Mouse (Mus musculus) heart, embryonic 12.5 days (tissue): ENCODE data around the gene Exoc2. TPM values are rescaled to one million over a fixed set of nuclear protein-coding genes. Genes with fewer than 3 reads are reported as not detected.

Experiments
- ATAC-seq: fragments of 200-750 bp; cut with Nextera tagmentation; 2 replicates; pipeline ENCODE4 v1.8.0; 2017; ENCODE audit warnings: moderate TSS enrichment, moderate library complexity; ENCODE audit not compliant: insufficient number of reproducible peaks, low FRiP score
- H3K27ac ChIP-seq: fragments of 300-500 bp; sonication (generic); 2 replicates; pipeline ENCODE4 v1.5.1; 2016; ENCODE audit warnings: mild to moderate bottlenecking, moderate library complexity; ENCODE audit not compliant: poor library complexity, severe bottlenecking
- H3K27me3 ChIP-seq: fragments of 300-500 bp; sonication (generic); replicated peaks from 2 replicates; pipeline ENCODE4 v1.6.1; 2016; ENCODE audit warnings: mild to moderate bottlenecking, moderate library complexity
- H3K36me3 ChIP-seq: fragments of 300-500 bp; sonication (generic); 2 replicates; pipeline ENCODE4 v1.6.1; 2016; ENCODE audit warnings: mild to moderate bottlenecking, moderate library complexity
- H3K4me1 ChIP-seq: fragments of 300-500 bp; sonication (generic); replicated peaks from 2 replicates; pipeline ENCODE4 v1.6.1; 2016; ENCODE audit warnings: mild to moderate bottlenecking
- H3K4me2 ChIP-seq: fragments of 300-500 bp; sonication (generic); 2 replicates; pipeline ENCODE4 v1.6.1; 2016; ENCODE audit warnings: mild to moderate bottlenecking, moderate library complexity
- H3K4me3 ChIP-seq: fragments of 300-500 bp; sonication (generic); 2 replicates; pipeline ENCODE4 v1.5.1; 2016; ENCODE audit warnings: mild to moderate bottlenecking
- H3K9ac ChIP-seq: fragments of 300-500 bp; sonication (generic); 2 replicates; pipeline ENCODE4 v1.6.1; 2016; ENCODE audit warnings: mild to moderate bottlenecking, moderate library complexity
- H3K9me3 ChIP-seq: fragments of 300-500 bp; sonication (generic); replicated peaks from 2 replicates; pipeline ENCODE4 v1.6.1; 2016; ENCODE audit warnings: mild to moderate bottlenecking, moderate library complexity
- WGBS: fragments of 180-500 bp; shearing (Covaris S2); methylation state at CpG from one replicate; pipeline ENCODE4 v1.1.7; 2016; 5-methylcytosine and 5-hydroxymethylcytosine counted together
- polyA plus RNA-seq: library from polyadenylated mRNA; unstranded; fragments of >200 nt; fragmentation: Nextera tagmentation; extraction: Ambion mirVana; gene quantifications from 2 replicates; pipeline ENCODE4 v1.2.1, GENCODE M21; 2016

Exoc2 gene
- polyA plus RNA-seq, 1 experiment from 2014 or later: 26.8 TPM

DNA sequence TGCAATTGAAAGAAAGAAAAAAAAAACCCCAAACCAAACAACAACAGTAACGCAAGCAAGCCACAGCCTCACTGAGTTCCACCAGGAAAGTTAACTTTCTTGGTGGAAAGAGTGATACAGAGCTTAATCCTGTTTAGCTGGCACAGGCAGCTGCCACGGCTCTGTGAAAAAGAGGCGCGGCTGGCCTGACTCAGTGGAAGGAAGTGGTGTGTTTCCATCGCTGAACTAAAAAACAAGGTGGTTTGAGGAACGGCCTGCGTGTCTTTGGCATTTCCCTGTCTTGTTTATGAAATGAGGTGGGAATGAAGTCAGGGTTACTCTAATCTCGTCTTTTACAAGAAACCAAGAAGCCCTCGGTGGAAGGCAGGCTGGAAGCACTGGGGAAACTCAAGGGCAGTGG, 181.6 kb downstream of the Exoc2 start:
- Histone ChIP-seq H3K4me3 (no peak overlapping the region), H3K27ac (no peak overlapping the region), H3K9ac (no peak overlapping the region), H3K27me3 (no peaks in the 10 kb centered on the region), H3K4me1 (peaks cover 15% of the 10 kb centered on the region), H3K36me3 (no peaks in the 10 kb centered on the region), H3K9me3 (peaks cover 7% of the 10 kb centered on the region; the same call in 1 of the 2 replicates), H3K4me2 (no peak overlapping the region)
- no peak for ATAC-seq
- 46% methylated on average over 9 of the region's 9 CpGs for WGBS

DNA sequence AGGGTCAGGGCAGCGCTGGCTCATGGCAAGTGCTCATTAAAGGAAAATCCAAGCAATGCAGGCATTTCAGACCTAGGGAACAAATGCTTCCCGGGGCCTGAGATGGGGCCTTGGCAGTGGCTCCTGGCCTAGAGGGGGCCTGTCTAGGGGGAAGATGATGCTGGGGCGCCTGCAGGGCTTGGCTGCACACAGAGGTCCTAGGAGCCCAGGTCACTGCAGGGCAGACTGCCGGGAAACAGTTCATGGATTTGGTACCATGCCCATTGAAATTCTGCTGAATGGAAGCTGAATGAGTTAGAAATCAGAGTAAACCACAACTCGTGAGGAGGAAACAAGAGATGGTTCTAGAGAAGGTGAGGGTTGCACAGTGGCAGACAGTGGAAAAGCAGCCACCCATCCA, 183.9 kb downstream of the Exoc2 start:
- ATAC-seq: no peak
- H3K9ac ChIP-seq: no peak overlapping the region
- no peak overlapping the region for H3K4me2 ChIP-seq
- peaks cover 7% of the 10 kb centered on the region; the same call in 1 of the 2 replicates for H3K9me3 ChIP-seq
- no peaks in the 10 kb centered on the region for H3K36me3 ChIP-seq
- 78% methylated on average over 5 of the region's 5 CpGs for WGBS
- H3K27me3 ChIP-seq: no peaks in the 10 kb centered on the region
- H3K27ac ChIP-seq: no peak overlapping the region
- no peak overlapping the region for H3K4me3 ChIP-seq
- H3K4me1 ChIP-seq: peaks cover 28% of the 10 kb centered on the region

DNA sequence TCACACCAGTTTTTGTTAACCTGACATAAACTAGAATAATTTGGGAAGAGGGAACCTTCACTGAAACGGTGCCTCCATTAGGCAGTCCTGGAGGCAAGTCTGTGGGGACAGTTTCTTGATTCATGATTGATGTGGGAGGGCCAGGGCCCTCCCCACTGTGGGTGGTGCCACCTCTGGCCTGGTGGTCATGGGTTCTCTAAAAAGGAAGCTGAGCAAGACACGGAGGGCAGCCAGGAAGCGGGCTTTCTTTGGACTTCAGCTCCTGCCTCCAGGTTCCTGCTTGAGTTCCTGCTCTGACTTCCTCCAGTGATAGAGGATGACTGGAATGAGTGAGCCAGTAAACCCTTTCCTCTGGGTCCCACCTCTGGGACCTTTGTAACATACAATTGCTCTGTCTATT, 185.5 kb downstream of the Exoc2 start:
- Histone ChIP-seq H3K9ac (no peak overlapping the region), H3K4me1 (peaks cover 29% of the 10 kb centered on the region), H3K36me3 (no peaks in the 10 kb centered on the region), H3K4me2 (no peak overlapping the region), H3K9me3 (peaks cover 7% of the 10 kb centered on the region; the same call in 1 of the 2 replicates), H3K27ac (no peak overlapping the region), H3K4me3 (no peak overlapping the region), H3K27me3 (no peaks in the 10 kb centered on the region)
- 76% methylated on average over 3 of the region's 3 CpGs for WGBS
- no peak for ATAC-seq

DNA sequence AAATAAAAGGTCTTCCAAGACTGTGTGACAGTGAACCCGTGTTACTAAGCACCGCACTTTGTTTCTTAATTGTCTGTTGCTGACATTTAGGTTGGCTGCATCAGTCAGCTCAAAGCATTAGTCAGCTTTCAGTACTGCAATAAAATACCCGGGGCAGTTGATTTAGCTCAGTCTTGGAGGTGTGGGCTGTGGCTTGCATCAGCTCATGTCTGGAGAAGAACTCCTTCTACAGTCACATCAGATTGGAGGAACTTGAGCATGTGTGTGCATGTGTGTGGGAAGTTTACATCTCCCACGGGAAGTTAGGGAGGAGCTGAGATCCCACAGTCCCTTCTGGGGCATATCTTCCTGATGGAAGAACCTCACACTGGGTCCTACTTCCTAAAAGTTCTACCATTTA, 185.9 kb downstream of the Exoc2 start:
- Histone ChIP-seq H3K4me2 (no peak overlapping the region), H3K36me3 (no peaks in the 10 kb centered on the region), H3K9ac (no peak overlapping the region), H3K9me3 (peaks cover 7% of the 10 kb centered on the region; the same call in 1 of the 2 replicates), H3K27ac (no peak overlapping the region), H3K4me3 (no peak overlapping the region), H3K27me3 (no peaks in the 10 kb centered on the region), H3K4me1 (peaks cover 27% of the 10 kb centered on the region)
- no peak for ATAC-seq
- 87% methylated on average over 4 of the region's 4 CpGs for WGBS

DNA sequence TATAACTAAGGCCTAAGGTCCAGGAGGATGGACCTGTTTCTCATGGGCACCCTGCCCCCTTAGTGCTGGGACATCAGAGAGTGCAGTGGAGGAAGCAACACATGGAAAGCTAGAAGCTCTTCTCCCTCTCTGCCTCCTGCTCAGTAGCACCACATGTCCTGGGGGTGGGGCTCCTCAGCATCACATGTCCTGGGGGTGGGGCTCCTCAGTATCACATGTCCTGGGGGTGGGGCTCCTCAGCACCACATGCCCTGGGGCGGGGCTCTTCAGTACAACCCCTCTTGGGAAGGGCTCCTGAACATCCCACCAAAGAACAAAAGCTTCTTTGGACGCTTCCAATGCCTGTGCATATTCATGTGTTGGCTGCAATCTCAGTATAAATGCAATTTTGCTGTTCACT, 186.3 kb downstream of the Exoc2 start:
- Histone ChIP-seq H3K4me3 (no peak overlapping the region), H3K27me3 (no peaks in the 10 kb centered on the region), H3K27ac (no peak overlapping the region), H3K4me1 (peaks cover 27% of the 10 kb centered on the region), H3K9ac (no peak overlapping the region), H3K4me2 (no peak overlapping the region), H3K9me3 (peaks cover 7% of the 10 kb centered on the region; the same call in 1 of the 2 replicates), H3K36me3 (no peaks in the 10 kb centered on the region)
- no peak for ATAC-seq
- WGBS: 97% methylated on average over 2 of the region's 2 CpGs

DNA sequence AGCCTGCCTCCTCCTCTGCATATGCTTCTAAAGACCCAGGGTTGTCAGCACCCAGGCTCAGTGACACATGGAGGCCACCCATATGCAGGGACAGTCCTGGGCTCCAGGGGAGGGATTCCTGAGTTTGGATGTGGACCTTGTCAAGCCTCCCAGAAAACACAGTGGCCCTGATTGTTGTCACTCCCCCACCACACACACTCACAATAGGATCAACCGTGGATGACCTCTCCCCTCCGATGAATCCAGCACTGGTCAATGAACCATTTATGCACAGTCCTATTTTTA, 186.9 kb downstream of the Exoc2 start:
- peaks cover 7% of the 10 kb centered on the region; the same call in 1 of the 2 replicates for H3K9me3 ChIP-seq
- no peaks in the 10 kb centered on the region for H3K36me3 ChIP-seq
- no peak for ATAC-seq
- no peak overlapping the region for H3K9ac ChIP-seq
- no peak overlapping the region for H3K4me3 ChIP-seq
- H3K4me2 ChIP-seq: no peak overlapping the region
- WGBS: 48% methylated on average over 2 of the region's 2 CpGs
- peaks cover 32% of the 10 kb centered on the region for H3K4me1 ChIP-seq
- H3K27me3 ChIP-seq: no peaks in the 10 kb centered on the region
- H3K27ac ChIP-seq: no peak overlapping the region

DNA sequence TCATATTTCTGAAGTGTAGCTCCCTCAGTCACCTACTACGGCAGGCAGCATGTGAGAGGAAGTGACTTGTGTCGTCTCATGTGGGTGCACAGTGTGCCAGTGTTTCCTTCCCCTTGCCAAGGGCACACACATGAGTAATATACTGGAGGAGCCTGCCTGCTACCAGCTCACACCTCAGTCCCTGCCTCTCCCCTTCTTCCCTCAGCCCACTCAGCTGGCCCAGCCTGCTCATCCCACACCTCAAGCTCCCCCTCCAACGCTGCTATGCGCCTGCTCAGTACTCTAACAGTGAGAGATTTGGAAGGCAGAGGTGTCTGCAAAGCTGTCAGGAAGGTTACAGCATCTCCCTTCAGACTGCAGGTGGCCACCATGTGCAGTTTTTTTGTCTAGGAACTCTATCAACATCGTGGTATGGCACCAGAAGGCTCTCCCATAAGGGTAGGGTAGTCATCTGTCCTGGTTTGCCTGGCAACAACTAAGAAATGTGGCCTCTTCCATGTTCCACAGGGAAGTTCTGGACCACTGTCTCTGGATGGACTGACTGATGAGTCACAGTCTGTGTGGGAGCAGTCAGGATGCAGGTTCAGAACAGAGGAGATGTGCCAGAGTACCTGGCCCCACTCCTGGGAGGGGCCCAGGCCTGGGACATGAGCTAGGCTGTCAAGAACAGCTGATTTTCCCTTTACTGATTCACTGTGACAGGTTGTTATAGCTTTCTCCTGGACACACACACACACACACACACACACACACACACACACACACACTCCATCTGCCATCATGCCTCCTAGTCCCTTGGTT, 187.5 kb downstream of the Exoc2 start:
- H3K27me3 ChIP-seq: no peaks in the 10 kb centered on the region
- no peak for ATAC-seq
- H3K4me2 ChIP-seq: no peak overlapping the region
- no peak overlapping the region for H3K27ac ChIP-seq
- no peak overlapping the region for H3K9ac ChIP-seq
- H3K4me3 ChIP-seq: no peak overlapping the region
- 56% methylated on average over 5 of the region's 5 CpGs for WGBS
- H3K36me3 ChIP-seq: no peaks in the 10 kb centered on the region
- peaks cover 7% of the 10 kb centered on the region; the same call in 1 of the 2 replicates for H3K9me3 ChIP-seq
- H3K4me1 ChIP-seq: peaks cover 37% of the 10 kb centered on the region

DNA sequence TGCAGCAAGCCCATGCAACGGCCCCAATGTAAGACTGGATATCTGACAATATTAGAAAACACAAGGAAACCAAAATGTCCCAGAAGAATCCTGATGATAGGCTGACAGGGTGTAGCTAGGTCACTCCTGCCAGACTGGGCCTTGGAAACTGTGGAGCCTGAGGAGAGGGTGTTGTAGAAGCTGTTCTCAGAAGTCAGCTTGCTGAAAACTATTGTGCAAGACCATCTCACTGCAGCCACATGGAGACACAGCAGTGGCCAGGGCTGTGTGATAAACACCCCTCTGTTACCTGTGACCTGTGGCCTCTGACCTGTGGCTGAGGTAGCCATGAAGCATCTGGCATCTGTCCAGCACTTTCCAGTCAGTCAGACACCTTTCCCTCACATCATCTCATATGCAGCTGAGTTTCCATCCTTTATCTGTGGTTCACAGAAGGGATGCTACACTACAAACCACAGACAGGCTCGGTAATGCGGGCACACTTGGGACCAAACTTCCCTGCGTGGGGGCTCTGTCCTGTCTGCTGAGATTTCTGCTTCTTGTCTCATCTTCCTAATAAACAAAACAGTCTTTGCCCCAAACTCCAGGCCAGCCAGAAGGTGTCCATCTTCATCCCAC, 188.4 kb downstream of the Exoc2 start:
- no peak overlapping the region for H3K4me2 ChIP-seq
- no peak overlapping the region for H3K4me3 ChIP-seq
- H3K36me3 ChIP-seq: no peaks in the 10 kb centered on the region
- no peaks in the 10 kb centered on the region for H3K27me3 ChIP-seq
- no peak overlapping the region for H3K27ac ChIP-seq
- H3K4me1 ChIP-seq: peaks cover 44% of the 10 kb centered on the region
- 72% methylated on average over 4 of the region's 4 CpGs for WGBS
- H3K9me3 ChIP-seq: peaks cover 7% of the 10 kb centered on the region; the same call in 1 of the 2 replicates
- no peak overlapping the region for H3K9ac ChIP-seq
- ATAC-seq: no peak

DNA sequence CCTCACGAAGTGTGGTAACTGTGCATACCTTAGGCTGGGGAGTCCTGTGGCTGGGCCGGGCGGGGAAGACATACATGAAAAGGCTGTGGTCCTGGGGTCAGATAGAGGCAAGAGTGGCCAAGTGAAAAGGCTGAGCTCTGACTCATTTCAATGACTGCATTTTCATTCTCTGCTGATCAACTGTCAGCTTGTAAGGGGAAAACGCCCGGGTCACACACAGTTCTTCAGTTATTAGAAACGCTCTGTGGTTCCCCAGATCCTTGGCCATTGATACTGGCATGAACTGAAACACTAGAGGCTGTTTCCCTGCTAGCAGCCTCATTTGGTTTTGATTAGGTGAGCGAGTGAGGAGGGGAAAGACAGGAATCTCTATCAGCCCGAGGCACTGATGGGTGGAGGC, 191.5 kb downstream of the Exoc2 start:
- Histone ChIP-seq H3K9me3 (0 out of 2 replicates have a peak, but pooled peaks cover under 1% of the 10 kb centered on the region), H3K4me3 (no peak overlapping the region), H3K36me3 (no peaks in the 10 kb centered on the region), H3K27me3 (no peaks in the 10 kb centered on the region), H3K27ac (peak overlapping the region; percentile 52), H3K4me2 (peak overlapping the region; percentile 12), H3K9ac (no peak overlapping the region), H3K4me1 (peaks cover 42% of the 10 kb centered on the region)
- ATAC-seq: no peak
- 31% methylated on average over 8 of the region's 8 CpGs for WGBS

DNA sequence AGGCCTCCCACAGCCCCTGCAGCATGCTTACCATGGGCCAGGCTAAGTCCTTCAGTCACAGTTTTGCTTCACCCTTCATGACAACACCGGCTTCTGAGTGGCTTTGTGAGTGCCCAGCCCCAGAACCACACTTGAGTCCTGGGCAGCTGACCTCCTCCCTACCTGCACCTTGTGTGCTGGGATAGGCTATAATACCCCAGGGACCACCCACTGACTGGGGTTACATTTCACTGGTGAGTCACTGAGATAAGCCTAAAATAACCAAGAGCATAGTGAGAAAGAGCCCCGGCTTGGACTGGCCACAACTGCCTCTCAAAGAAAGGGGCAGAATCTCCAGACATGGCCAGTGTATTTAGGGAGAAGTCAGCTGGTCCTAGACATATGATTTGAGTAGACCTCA, 192.0 kb downstream of the Exoc2 start:
- peak overlapping the region; percentile 12 for H3K4me2 ChIP-seq
- H3K27ac ChIP-seq: peak overlapping the region; percentile 52
- H3K36me3 ChIP-seq: no peaks in the 10 kb centered on the region
- no peaks in the 10 kb centered on the region for H3K27me3 ChIP-seq
- ATAC-seq: peak; percentile 63
- no peaks in the 10 kb centered on the region for H3K9me3 ChIP-seq
- H3K9ac ChIP-seq: no peak overlapping the region
- peaks cover 37% of the 10 kb centered on the region for H3K4me1 ChIP-seq
- H3K4me3 ChIP-seq: no peak overlapping the region
- WGBS: 23% methylated on average over 2 of the region's 2 CpGs

DNA sequence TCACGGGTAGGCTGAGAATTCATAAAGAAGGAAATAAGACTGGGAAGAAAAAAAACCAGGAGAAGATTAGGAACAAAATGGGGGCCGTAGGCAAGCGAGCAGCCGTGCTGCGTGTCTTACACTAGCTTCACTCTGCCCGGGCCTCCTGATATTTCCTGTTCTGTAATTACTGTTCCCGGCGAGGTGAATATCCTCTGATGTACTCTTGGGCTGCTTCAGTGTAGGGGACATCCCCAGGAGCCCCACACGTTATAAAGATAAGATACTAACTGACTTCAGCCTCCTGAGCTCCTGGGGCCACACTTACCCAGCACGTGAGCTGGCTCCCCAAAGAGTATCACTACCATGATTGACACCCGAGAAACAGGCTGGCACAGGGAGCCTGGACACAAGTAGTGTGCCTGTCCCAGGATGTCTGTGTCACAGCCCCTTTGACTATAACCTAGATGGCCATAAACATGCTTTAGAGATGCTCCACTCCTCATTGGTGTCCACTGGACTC, 196.2 kb downstream of the Exoc2 start:
- H3K4me3 ChIP-seq: no peak overlapping the region
- no peak overlapping the region for H3K4me2 ChIP-seq
- no peaks in the 10 kb centered on the region for H3K9me3 ChIP-seq
- H3K27ac ChIP-seq: no peak overlapping the region
- no peak overlapping the region for H3K9ac ChIP-seq
- WGBS: 51% methylated on average over 11 of the region's 11 CpGs
- no peaks in the 10 kb centered on the region for H3K36me3 ChIP-seq
- H3K4me1 ChIP-seq: peaks cover 19% of the 10 kb centered on the region
- no peaks in the 10 kb centered on the region for H3K27me3 ChIP-seq
- no peak for ATAC-seq
